Mouse (Mus musculus) small intestine, adult 2 months (tissue): ENCODE data around the gene Gnat2. TPM values are rescaled to one million over a fixed set of nuclear protein-coding genes. Genes with fewer than 3 reads are reported as not detected.
A peak's percentile ranks its signal among the peaks of the same experiment; 100 is the strongest.

Source experiments
- H3K27ac ChIP-seq: fragments of 200-500 bp; 2 replicates; pipeline ENCODE4 v1.5.1; 2012; ENCODE audit warnings: low read depth, low read length, control low read depth, inconsistent platforms; ENCODE audit not compliant: insufficient read depth
- H3K27me3 ChIP-seq: fragments of 200-500 bp; 2 replicates; pipeline ENCODE4 v1.6.1; 2012; ENCODE audit warnings: mild to moderate bottlenecking, moderate library complexity, low read length, inconsistent platforms; ENCODE audit not compliant: control insufficient read depth, insufficient read depth
- H3K36me3 ChIP-seq: fragments of 200-500 bp; 2 replicates; pipeline ENCODE4 v1.6.1; 2012; ENCODE audit warnings: mild to moderate bottlenecking, low read length, control low read depth, inconsistent platforms; ENCODE audit not compliant: control insufficient read depth, insufficient read depth
- H3K4me1 ChIP-seq: fragments of 200-500 bp; 2 replicates; pipeline ENCODE4 v1.6.1; 2012; ENCODE audit warnings: low read length, inconsistent platforms, mixed read lengths; ENCODE audit not compliant: control insufficient read depth, insufficient read depth, insufficient read length
- H3K4me3 ChIP-seq: fragments of 200-500 bp; 2 replicates; pipeline ENCODE4 v1.5.1; 2012; ENCODE audit warnings: low read depth, mild to moderate bottlenecking, control low read depth, inconsistent platforms, low read length, moderate library complexity
- CTCF ChIP-seq: fragments of 200-500 bp; IDR thresholded peaks from 2 replicates; pipeline ENCODE4 v1.5.1; 2012; ENCODE audit warnings: low read depth, mild to moderate bottlenecking, control low read depth, inconsistent platforms, low read length, moderate library complexity, mixed read lengths; ENCODE audit not compliant: insufficient replicate concordance, insufficient read length; ENCODE audit errors: extremely low read depth
- POLR2A ChIP-seq: fragments of 200-500 bp; IDR thresholded peaks from 2 replicates; pipeline ENCODE4 v1.6.1; 2012; ENCODE audit warnings: low read depth, mild to moderate bottlenecking, control low read depth, inconsistent platforms, low read length, moderate library complexity
- WGBS: fragments of 180-500 bp; shearing (Covaris S2); methylation state at CpG from one replicate; pipeline ENCODE4 v1.1.7; 2018; 5-methylcytosine and 5-hydroxymethylcytosine counted together
- polyA plus RNA-seq: library from polyadenylated mRNA; depleted of rRNA; stranded (reverse); fragments of >200 nt; gene quantifications from 2 replicates; pipeline ENCODE4 v1.2.3, GENCODE M21; 2012

Gnat2 gene
- polyA plus RNA-seq, 1 experiment = 0.91 TPM

DNA sequence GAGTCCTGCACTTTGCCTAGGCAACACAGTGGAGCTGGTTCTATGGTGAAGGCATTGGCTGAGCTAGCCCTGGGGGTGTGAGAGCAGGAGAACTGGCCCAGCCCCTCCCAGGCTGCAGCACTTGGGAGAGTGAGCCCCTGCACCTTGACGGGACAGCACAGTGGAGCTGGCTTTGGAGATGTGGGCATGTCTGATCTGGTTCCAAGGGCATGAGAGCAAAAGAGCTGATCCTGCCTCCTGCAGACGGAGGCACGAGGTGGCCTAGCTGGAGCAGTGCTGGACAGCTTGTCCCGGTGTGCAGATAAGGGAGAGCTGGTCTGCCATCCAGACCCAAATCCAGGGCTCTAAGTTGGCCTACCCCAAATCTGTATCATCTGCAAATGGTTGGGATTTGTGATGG is 27.9 kb upstream of the Gnat2 start:
- Histone ChIP-seq H3K36me3 (no peaks in the 10 kb centered on the region), H3K4me1 (peaks cover 17% of the 10 kb centered on the region), H3K27ac (no peak overlapping the region), H3K27me3 (no peaks in the 10 kb centered on the region), H3K4me3 (no peak overlapping the region)
- WGBS = 78% methylated on average over 4 of the region's 4 CpGs
- TF ChIP-seq CTCF (no peak), POLR2A (no peak)

DNA sequence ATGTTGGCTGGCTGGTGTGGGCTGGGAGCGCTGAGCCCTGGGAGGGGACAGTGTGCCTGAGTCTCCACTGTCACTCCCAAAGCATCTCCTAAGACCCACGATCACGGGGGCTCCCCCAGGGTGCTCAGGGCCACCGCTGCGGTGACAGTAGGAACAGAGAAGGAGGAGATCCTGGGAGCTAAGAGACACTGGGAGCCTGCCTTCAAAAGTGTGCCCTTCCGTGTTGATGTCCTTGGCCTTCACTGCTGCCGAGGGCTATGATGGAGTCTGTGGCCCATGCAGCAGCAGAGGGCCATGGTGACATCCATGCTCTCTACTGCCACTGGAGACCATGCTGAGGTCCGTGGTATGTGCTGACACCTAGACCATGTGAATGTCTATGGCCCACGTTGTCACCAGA is 27.0 kb upstream of the Gnat2 start:
- TF ChIP-seq POLR2A = no peak
- TF ChIP-seq CTCF = no peak
- no peaks in the 10 kb centered on the region for H3K27me3 ChIP-seq
- 63% methylated on average over 9 of the region's 9 CpGs for WGBS

DNA sequence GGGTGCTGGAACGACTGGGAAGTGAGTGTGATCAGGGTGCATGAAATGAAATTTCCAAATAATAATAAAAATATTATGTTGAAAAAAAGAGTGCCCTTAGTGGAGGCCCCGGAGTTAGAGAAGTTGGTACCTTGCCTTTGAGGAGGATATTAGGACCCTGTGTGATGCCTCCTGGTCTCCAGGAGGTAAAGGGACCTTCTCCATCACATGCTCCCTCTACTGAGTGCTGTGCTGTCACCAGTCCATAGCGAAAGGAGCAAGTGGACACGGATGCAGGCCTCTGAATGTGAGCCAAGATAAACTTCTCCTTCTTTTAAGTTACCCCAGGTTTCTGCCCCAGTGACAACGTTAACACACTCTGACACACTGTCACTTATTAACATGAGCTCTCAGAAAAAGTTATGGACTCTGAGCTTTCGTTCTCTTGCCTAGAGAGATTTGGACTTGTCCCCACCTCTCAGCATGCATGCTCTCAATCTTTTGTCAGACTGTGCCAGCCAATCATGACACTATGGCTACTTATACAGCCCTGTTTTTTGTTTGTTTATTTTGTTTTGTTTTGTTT is 25.1 kb upstream of the Gnat2 start:
- Histone ChIP-seq H3K36me3 (no peaks in the 10 kb centered on the region; the same call in 1 of the 2 replicates), H3K27ac (peak overlapping the region; percentile 89), H3K27me3 (no peaks in the 10 kb centered on the region), H3K4me3 (no peak overlapping the region), H3K4me1 (peaks cover 25% of the 10 kb centered on the region)
- WGBS = 21% methylated on average over 6 of the region's 6 CpGs
- TF ChIP-seq POLR2A = no peak
- no peak for TF ChIP-seq CTCF

More for the DNA sequence above, 27.0 kb upstream of the Gnat2 start:
- Histone ChIP-seq H3K4me3 (no peak overlapping the region), H3K36me3 (no peaks in the 10 kb centered on the region), H3K27ac (no peak overlapping the region), H3K4me1 (peaks cover 21% of the 10 kb centered on the region)

DNA sequence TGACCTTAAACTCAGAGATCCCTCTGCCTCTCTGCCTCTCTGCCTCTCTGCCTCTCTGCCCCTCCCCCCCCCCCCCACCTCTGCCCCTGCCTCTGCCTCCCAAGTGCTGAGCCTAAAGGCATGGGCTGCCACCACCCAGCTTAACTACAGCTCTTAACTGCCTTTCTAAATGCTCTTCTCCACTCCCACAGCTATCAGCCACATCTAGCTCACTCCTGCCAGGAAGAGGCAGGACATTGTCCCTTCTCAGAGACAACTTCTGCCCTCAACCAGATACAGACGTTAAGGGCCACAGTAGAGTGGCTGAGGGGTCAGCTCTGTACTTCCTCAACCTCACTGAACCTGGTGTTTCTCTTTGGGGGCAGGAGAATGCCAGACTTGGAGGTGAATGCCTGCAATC is 23.8 kb upstream of the Gnat2 start:
- 6% methylated on average over 1 of the region's 1 CpGs for WGBS
- no peak for TF ChIP-seq POLR2A

DNA sequence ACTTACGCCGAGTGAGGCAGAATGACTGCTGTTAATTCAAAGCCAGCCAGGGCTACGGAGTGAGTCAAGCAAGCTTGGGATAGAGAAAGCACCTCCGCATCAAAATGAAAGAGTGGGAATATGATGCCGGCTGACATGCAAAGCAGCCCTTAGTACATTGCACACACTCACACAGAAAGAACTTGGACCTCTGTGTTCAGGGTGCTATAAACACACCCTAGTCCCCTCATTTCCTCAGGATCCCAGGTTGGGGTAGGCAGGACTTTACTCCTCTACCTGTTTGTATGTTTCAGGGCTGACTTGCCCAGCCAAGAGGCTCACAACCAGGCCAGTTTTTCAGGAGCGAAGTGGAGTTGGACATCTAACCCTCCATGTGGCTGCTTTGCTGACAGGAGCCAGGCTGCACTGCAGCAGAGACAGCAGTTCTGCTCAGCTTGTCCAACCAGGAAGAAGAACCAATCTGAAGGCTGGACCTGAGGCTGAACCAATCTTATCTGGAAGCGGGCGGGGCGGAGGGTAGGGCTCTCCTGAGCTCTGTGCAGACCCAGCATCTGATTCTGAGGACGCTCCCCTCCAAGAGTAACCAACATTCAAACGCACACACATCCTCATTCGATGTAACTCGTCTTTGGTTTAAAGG is 23.2 kb upstream of the Gnat2 start:
- Histone ChIP-seq H3K36me3 (peaks cover 3% of the 10 kb centered on the region), H3K4me3 (peak overlapping the region; percentile 40)
- 19% methylated on average over 13 of the region's 13 CpGs for WGBS

More for the DNA sequence above, 23.8 kb upstream of the Gnat2 start:
- peak overlapping the region; percentile 40 for H3K4me3 ChIP-seq
- no peaks in the 10 kb centered on the region for H3K27me3 ChIP-seq
- no peaks in the 10 kb centered on the region; the same call in 1 of the 2 replicates for H3K36me3 ChIP-seq
- peak overlapping the region; percentile 97 for H3K27ac ChIP-seq
- H3K4me1 ChIP-seq = peaks cover 25% of the 10 kb centered on the region

DNA sequence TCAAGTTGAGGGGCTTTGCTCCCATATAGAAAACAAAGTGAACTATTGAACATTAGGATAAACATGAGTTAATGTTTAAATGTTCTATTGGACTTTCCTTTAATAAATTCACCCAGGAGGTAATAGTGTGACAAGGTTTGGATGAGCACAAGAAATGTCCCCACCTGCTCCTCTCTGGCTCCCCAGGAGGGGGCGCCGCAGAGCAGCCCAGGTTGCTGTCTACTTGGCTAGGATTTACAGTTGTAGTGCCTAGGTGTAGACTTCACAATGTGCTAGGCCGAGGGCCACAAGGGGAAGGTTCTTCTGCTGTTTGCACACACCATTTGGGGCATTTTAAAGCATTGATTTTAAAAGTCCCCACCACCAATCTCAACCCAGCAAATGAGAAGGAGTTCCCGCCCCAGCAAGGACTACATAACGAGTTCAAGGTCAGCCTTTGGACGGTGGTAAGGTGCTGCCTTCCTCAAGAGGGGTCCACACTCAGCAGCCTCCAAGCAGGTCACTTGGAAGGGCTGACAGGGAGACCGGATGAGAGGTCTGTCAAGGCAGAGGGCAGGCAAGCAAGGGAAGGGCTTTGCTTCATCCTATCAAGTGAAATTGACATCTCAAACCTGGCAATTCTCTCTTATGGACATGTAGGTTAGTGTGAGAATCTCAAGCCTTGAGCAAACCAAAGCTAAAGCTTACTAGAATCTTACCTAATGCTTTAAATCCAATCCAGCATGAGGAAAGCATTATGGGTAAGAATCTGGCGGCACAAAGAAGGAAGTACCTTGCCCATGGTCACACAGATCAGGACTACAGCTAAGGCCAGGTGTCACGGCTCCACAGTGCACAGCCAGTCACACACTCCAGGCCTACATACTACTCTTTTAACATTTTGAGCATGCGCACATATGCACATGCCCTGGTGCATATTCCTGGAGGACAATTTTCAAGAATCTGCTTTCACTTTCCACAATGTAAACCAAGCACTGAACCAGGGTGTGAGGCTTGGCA is 22.0 kb upstream of the Gnat2 start:
- Histone ChIP-seq H3K27me3 (no peaks in the 10 kb centered on the region), H3K4me3 (no peak overlapping the region), H3K36me3 (peaks cover 15% of the 10 kb centered on the region), H3K27ac (peak overlapping the region; percentile 97), H3K4me1 (peaks cover 18% of the 10 kb centered on the region)
- TF ChIP-seq POLR2A (peak; percentile 24; the same call in 1 of the 2 replicates), CTCF (peak; percentile 99)
- 36% methylated on average over 10 of the region's 10 CpGs for WGBS

More for the DNA sequence above, 23.2 kb upstream of the Gnat2 start:
- Histone ChIP-seq H3K27ac (peak overlapping the region; percentile 97), H3K27me3 (no peaks in the 10 kb centered on the region), H3K4me1 (peaks cover 25% of the 10 kb centered on the region)
- TF ChIP-seq POLR2A = peak; percentile 75; the same call in 1 of the 2 replicates
- TF ChIP-seq CTCF = no peak

DNA sequence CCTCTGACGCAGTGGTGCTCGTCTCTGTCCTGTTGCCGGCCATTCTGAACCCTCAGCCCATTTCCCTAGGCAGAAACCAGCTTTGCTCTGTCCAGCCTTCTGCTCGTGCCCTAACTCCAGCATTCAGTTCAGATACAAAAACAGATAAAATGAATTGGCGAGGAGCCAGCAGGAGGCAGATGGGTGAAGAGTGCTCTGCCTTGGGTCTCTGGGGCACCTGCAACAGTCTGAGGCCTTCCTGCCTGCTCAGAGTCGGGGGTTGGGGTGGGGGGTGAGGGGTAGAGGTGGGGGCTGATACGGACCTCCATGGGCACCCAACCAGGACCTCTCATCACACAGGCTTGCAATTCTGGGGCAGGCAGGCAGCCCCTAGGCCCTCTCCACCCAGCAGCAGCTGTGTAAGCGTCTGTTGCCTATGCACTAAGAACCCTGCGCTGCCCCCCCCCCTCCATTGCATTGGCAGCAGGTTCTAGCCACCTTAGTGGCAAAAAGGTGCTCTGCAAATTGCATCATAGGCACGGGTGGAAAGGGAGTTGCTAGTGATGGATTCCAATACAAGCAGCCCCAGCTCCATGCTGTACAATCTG is 19.5 kb upstream of the Gnat2 start:
- H3K36me3 ChIP-seq = peaks cover 34% of the 10 kb centered on the region
- H3K27me3 ChIP-seq = no peaks in the 10 kb centered on the region
- TF ChIP-seq CTCF (no peak), POLR2A (no peak)
- H3K4me1 ChIP-seq = peaks cover 13% of the 10 kb centered on the region; the same call in 1 of the 2 replicates
- no peak overlapping the region for H3K27ac ChIP-seq
- H3K4me3 ChIP-seq = no peak overlapping the region
- 70% methylated on average over 10 of the region's 10 CpGs for WGBS
